Mouse (Mus musculus) gonadal fat pad, adult 2 months (tissue): ENCODE results near the gene H2afz. TPM values are rescaled to one million over a fixed set of nuclear protein-coding genes. Genes with fewer than 3 reads are reported as not detected.
"Not testable (repeated sequence)": the region's sequence is repeated elsewhere in the genome, so short reads cannot be mapped to it uniquely, and the experiment has no call there.

ENCODE experiments used
- DNase-seq: peaks from one replicate; pipeline ENCODE4 v3.0.0-alpha.2; 2012; ENCODE audit warnings: low read depth
- polyA plus RNA-seq: library from polyadenylated mRNA; depleted of rRNA; stranded (reverse); fragments of >200 nt; gene quantifications from 2 replicates; pipeline ENCODE4 v1.2.3, GENCODE M21; 2012; rRNA removed

The H2afz gene
- polyA plus RNA-seq = 439 and 698 TPM in 2 replicates

GRCm38 (mm10) chr3:137864124-137864987 lies at the start of gene H2afz:
H2afz (plus strand) TSS chr3:137864487.
- no peak for DNase-seq

- DNase-seq = no peak
Measured at GRCm38 (mm10) chr3:137818713-137819112, 45.6 kb upstream of the H2afz start.

- DNase-seq = no peak
Measured at GRCm38 (mm10) chr3:137820688-137821467, 43.4 kb upstream of the H2afz start.

GRCm38 (mm10) chr3:137823317-137823716 lies 41.0 kb upstream of the H2afz start:
- no peak for DNase-seq

GRCm38 (mm10) chr3:137827678-137828077 lies 36.6 kb upstream of the H2afz start:
- no peak for DNase-seq

GRCm38 (mm10) chr3:137831156-137831555 lies 33.1 kb upstream of the H2afz start:
- DNase-seq = no peak

- DNase-seq = no peak
Measured at GRCm38 (mm10) chr3:137833128-137833527, 31.2 kb upstream of the H2afz start.

- no peak for DNase-seq
Measured at GRCm38 (mm10) chr3:137833698-137834097, 30.6 kb upstream of the H2afz start.

GRCm38 (mm10) chr3:137836543-137836942 lies 27.7 kb upstream of the H2afz start:
- no peak for DNase-seq

GRCm38 (mm10) chr3:137838160-137838559 lies 26.1 kb upstream of the H2afz start:
- DNase-seq = no peak

- DNase-seq = no peak
Measured at GRCm38 (mm10) chr3:137842944-137843343, 21.3 kb upstream of the H2afz start.

GRCm38 (mm10) chr3:137844263-137844662 lies 20.0 kb upstream of the H2afz start:
- no peak for DNase-seq

- DNase-seq = no peak
Measured at GRCm38 (mm10) chr3:137846552-137846951, 17.7 kb upstream of the H2afz start.

- no peak for DNase-seq
Measured at GRCm38 (mm10) chr3:137848354-137848753, 15.9 kb upstream of the H2afz start.

GRCm38 (mm10) chr3:137849697-137850096 lies 14.6 kb upstream of the H2afz start:
- no peak for DNase-seq

GRCm38 (mm10) chr3:137851196-137851595 lies 13.1 kb upstream of the H2afz start:
- no peak for DNase-seq

- DNase-seq = not testable (repeated sequence)
Measured at GRCm38 (mm10) chr3:137853011-137853410, 11.3 kb upstream of the H2afz start.

- no peak for DNase-seq
Measured at GRCm38 (mm10) chr3:137855328-137855727, 9.0 kb upstream of the H2afz start.

GRCm38 (mm10) chr3:137856061-137856460 lies 8.2 kb upstream of the H2afz start:
- DNase-seq = no peak

- no peak for DNase-seq
Measured at GRCm38 (mm10) chr3:137860394-137861170, 3.7 kb upstream of the H2afz start.

GRCm38 (mm10) chr3:137861436-137861835 lies 2.9 kb upstream of the H2afz start:
- DNase-seq = no peak

- DNase-seq = no peak
Measured at GRCm38 (mm10) chr3:137862600-137862999, 1.7 kb upstream of the H2afz start.
